Comparison of ENCODE assay signal across 9 mouse cellular contexts in the genomic region with DNA sequence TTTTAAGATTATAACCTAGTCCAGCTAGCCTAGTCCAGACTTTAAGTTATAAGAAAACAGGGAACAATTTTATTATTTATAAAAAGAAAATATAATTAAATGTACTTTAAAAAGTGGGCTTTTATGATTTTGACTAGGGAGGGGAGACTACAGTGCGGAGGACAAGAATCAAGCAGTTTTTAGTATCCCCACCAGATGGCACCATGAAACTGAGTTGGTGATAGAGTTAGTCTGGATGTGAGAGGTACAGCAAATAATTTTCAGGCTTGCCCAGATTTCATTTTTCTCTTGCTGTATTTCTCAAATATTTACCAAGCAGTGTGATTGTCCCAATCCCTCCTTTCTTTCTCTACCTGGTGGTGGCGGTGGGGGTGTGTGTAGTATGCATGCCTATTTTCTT. TPM values are rescaled to one million over a fixed set of nuclear protein-coding genes. Genes with fewer than 3 reads are reported as not detected.
DNase-seq lines count a peak whose midpoint lies in the region; ATAC-seq and TF ChIP-seq lines count a peak whose summit lies in the region.
"Had no signal": no experiment of that assay in that cellular context is flagged by ENCODE, and none has a peak within 500 bp of the region (broad histone marks: within the 10 kb centered on the region; RNA-seq: fewer than 3 reads in every experiment).

No protein-coding gene starts in this region.

- intact Hi-C loops in heart, postnatal 14 days (cut with DNase I) = loop anchor here (5.0 to 10.0 kb wide), 3 partner anchors 316 to 1538 kb away; a partner anchor contains a TSS

- no peaks in the 10 kb centered on the region for H3K27me3 ChIP-seq in midbrain, postnatal 0 days (ENCODE audit: insufficient read depth, low read length)
- H3K27me3 ChIP-seq: liver, embryonic 13.5 days had no signal

- no peak overlapping the region for H3K4me2 ChIP-seq in midbrain, postnatal 0 days (ENCODE audit: low read depth, low read length, poor library complexity, severe bottlenecking)
- H3K4me2 ChIP-seq: liver, embryonic 13.5 days had no signal

- ATAC-seq in midbrain, postnatal 0 days (ENCODE audit: low FRiP score) = peak; percentile 93

- H3K27ac ChIP-seq in midbrain, postnatal 0 days (ENCODE audit: low read depth, low read length) = no peak overlapping the region
- H3K27ac ChIP-seq: liver, embryonic 13.5 days had no signal

- no peaks in the 10 kb centered on the region for H3K36me3 ChIP-seq in midbrain, postnatal 0 days (ENCODE audit: insufficient read depth, low read length)
- H3K36me3 ChIP-seq: liver, embryonic 13.5 days had no signal

- H3K9me3 ChIP-seq in midbrain, postnatal 0 days (ENCODE audit: low read length) = no peaks in the 10 kb centered on the region
- H3K9me3 ChIP-seq: liver, embryonic 13.5 days had no signal

- no peak overlapping the region for H3K9ac ChIP-seq in midbrain, postnatal 0 days (replicated peaks; ENCODE audit: low read length, poor library complexity, severe bottlenecking)
- H3K9ac ChIP-seq: liver, embryonic 13.5 days had no signal

- peak; percentile 16 to 85 for DNase-seq in adrenal gland, adult (ENCODE audit: inconsistent age in 2 of 2, low spot score in 1 of 2)
- no peak for DNase-seq in adrenal gland, postnatal 25 days
- peak; percentile 11 for DNase-seq in urinary bladder, postnatal 25 days (ENCODE audit: low spot score)
- DNase-seq in urinary bladder, postnatal 10 days (ENCODE audit: low spot score) = no peak
- DNase-seq in heart, postnatal 14 days = peak; percentile 22 to 67
- peak; percentile 43 for DNase-seq in layer of hippocampus, adult 9-10 months (ENCODE audit: low spot score)
- peak; percentile 75 for DNase-seq in midbrain, postnatal 0 days (ENCODE audit: low spot score)
- no peak for DNase-seq in thymus, postnatal 36 days
- DNase-seq: liver, embryonic 13.5 days had no signal

- TF ChIP-seq CTCF in midbrain, postnatal 0 days (IDR thresholded peaks at IDR 0.05) = peak; percentile 88

- 46% methylated on average over 2 of the region's 2 CpGs for WGBS in midbrain, postnatal 0 days

- no peaks in the 10 kb centered on the region for H3K4me1 ChIP-seq in midbrain, postnatal 0 days (ENCODE audit: insufficient read depth, low read length)
- H3K4me1 ChIP-seq: liver, embryonic 13.5 days had no signal

- no peak overlapping the region for H3K4me3 ChIP-seq in midbrain, postnatal 0 days (ENCODE audit: low read depth, low read length)
- H3K4me3 ChIP-seq: liver, embryonic 13.5 days had no signal

RNA-seq across cellular contexts. Expression of a gene that starts 10.3 kb away (rescaled TPM):
- total RNA-seq in adrenal gland, postnatal 25 days (2021) = not detected in 2 replicates
- under 1 TPM; 0.10 to 0.24 TPM for total RNA-seq in heart, postnatal 14 days (2021)
- total RNA-seq in midbrain, postnatal 0 days (2014; rRNA removed) = not detected in 2 replicates
- polyA plus RNA-seq in midbrain, postnatal 0 days (2015; fragmentation: Nextera tagmentation; extraction: Ambion mirVana) = not detected in 2 replicates
- polyA plus RNA-seq: liver, embryonic 13.5 days had no signal

Comparison
In these comparisons a context has a peak if more than half of its experiments do, and no peak if none do; other contexts are left out.
1. DNase-seq: peak in adrenal gland, adult (2 of 2), urinary bladder, postnatal 25 days (single experiment), heart, postnatal 14 days (2 of 2), layer of hippocampus, adult 9-10 months (single experiment) and midbrain, postnatal 0 days (single experiment); none in adrenal gland, postnatal 25 days (single experiment), urinary bladder, postnatal 10 days (single experiment) and thymus, postnatal 36 days (0 of 2).